Mouse (Mus musculus) forebrain, postnatal 0 days (tissue): ENCODE results near the gene Ly6g5c. TPM values are rescaled to one million over a fixed set of nuclear protein-coding genes. Genes with fewer than 3 reads are reported as not detected.

ENCODE experiments used
- ATAC-seq: fragments of 200-750 bp; cut with Nextera tagmentation; 2 replicates; pipeline ENCODE4 v1.8.0; 2017; ENCODE audit warnings: mild to moderate bottlenecking, moderate library complexity
- DNase-seq: peaks from one replicate; pipeline ENCODE4 v3.0.0-alpha.2; 2015
- H3K27ac ChIP-seq: fragments of 300-500 bp; sonication (generic); 2 replicates; pipeline ENCODE4 v1.5.1; 2014; ENCODE audit warnings: low read depth, mild to moderate bottlenecking, antibody characterized with exemption, low read length, moderate library complexity, mixed read lengths
- H3K27me3 ChIP-seq: fragments of 300-500 bp; sonication (generic); 2 replicates; pipeline ENCODE4 v1.6.1; 2014; ENCODE audit warnings: mild to moderate bottlenecking, low read length, mixed read lengths; ENCODE audit not compliant: insufficient read depth
- H3K36me3 ChIP-seq: fragments of 300-500 bp; sonication (generic); 2 replicates; pipeline ENCODE4 v1.6.1; 2014; ENCODE audit warnings: mild to moderate bottlenecking, moderate library complexity; ENCODE audit not compliant: insufficient read depth
- H3K4me1 ChIP-seq: fragments of 300-500 bp; sonication (generic); 2 replicates; pipeline ENCODE4 v1.6.1; 2014; ENCODE audit warnings: antibody characterized with exemption; ENCODE audit not compliant: insufficient read depth
- H3K4me2 ChIP-seq: fragments of 300-500 bp; sonication (generic); 2 replicates; pipeline ENCODE4 v1.6.1; 2014; ENCODE audit warnings: low read depth, mild to moderate bottlenecking, moderate library complexity
- H3K4me3 ChIP-seq: fragments of 300-500 bp; sonication (generic); 2 replicates; pipeline ENCODE4 v1.5.1; 2014; ENCODE audit warnings: low read depth, low read length, mixed read lengths
- H3K9ac ChIP-seq: fragments of 300-500 bp; sonication (generic); 2 replicates; pipeline ENCODE4 v1.6.1; 2014; ENCODE audit warnings: mild to moderate bottlenecking
- H3K9me3 ChIP-seq: fragments of 300-500 bp; sonication (generic); 2 replicates; pipeline ENCODE4 v1.6.1; 2016; ENCODE audit warnings: low read length
- CTCF ChIP-seq: sonication (generic); IDR thresholded peaks from 2 replicates; pipeline ENCODE4 v1.5.1; 2016; ENCODE audit warnings: antibody characterized with exemption, control low read depth, low read depth
- WGBS: fragments of 180-500 bp; shearing (Covaris S2); extraction: QIAGEN DNeasy Blood & Tissue Kit; methylation state at CpG from one replicate; pipeline ENCODE4 v1.1.7; 2014; 5-methylcytosine and 5-hydroxymethylcytosine counted together
- polyA plus RNA-seq: library from polyadenylated mRNA; unstranded; fragments of >200 nt; fragmentation: Nextera tagmentation; extraction: Ambion mirVana; gene quantifications from 2 replicates; pipeline ENCODE4 v1.2.1, GENCODE M21; 2015
- total RNA-seq: library from RNA; depleted of rRNA; stranded (reverse); fragments of >200 nt; gene quantifications from 2 replicates; pipeline ENCODE4 v1.2.3, GENCODE M21; 2014

The Ly6g5c gene
- total and polyA plus RNA-seq, 2 experiments from 2014 or later: not detected

GRCm38 (mm10) chr17:35101161-35101560 is 6.9 kb upstream of the Ly6g5c start:
- ATAC-seq: no peak
- 95% methylated on average over 11 of the region's 11 CpGs for WGBS
- Histone ChIP-seq H3K27ac (no peak overlapping the region), H3K4me3 (no peak overlapping the region), H3K4me2 (no peak overlapping the region), H3K27me3 (no peaks in the 10 kb centered on the region), H3K4me1 (no peaks in the 10 kb centered on the region), H3K9me3 (no peaks in the 10 kb centered on the region), H3K9ac (no peak overlapping the region), H3K36me3 (peaks cover 73% of the 10 kb centered on the region)
- TF ChIP-seq CTCF: no peak
- no peak for DNase-seq

GRCm38 (mm10) chr17:35102299-35102698 is 5.8 kb upstream of the Ly6g5c start:
- Histone ChIP-seq H3K9me3 (no peaks in the 10 kb centered on the region), H3K27ac (no peak overlapping the region), H3K36me3 (peaks cover 62% of the 10 kb centered on the region), H3K27me3 (no peaks in the 10 kb centered on the region), H3K9ac (no peak overlapping the region), H3K4me1 (no peaks in the 10 kb centered on the region), H3K4me3 (no peak overlapping the region), H3K4me2 (no peak overlapping the region)
- no peak for TF ChIP-seq CTCF
- DNase-seq (no peak), ATAC-seq (no peak)
- 76% methylated on average over 8 of the region's 8 CpGs for WGBS

GRCm38 (mm10) chr17:35103221-35103690 is 4.8 kb upstream of the Ly6g5c start:
- H3K4me3 ChIP-seq: no peak overlapping the region
- peaks cover 55% of the 10 kb centered on the region for H3K36me3 ChIP-seq
- no peak overlapping the region for H3K27ac ChIP-seq
- TF ChIP-seq CTCF: no peak
- no peak overlapping the region for H3K9ac ChIP-seq
- WGBS: 74% methylated on average over 6 of the region's 6 CpGs
- H3K4me2 ChIP-seq: no peak overlapping the region
- H3K9me3 ChIP-seq: no peaks in the 10 kb centered on the region
- H3K27me3 ChIP-seq: no peaks in the 10 kb centered on the region
- ATAC-seq (no peak), DNase-seq (no peak)
- no peaks in the 10 kb centered on the region for H3K4me1 ChIP-seq

GRCm38 (mm10) chr17:35104079-35104478 is 4.0 kb upstream of the Ly6g5c start:
- no peaks in the 10 kb centered on the region for H3K27me3 ChIP-seq
- WGBS: 96% methylated on average over 7 of the region's 7 CpGs

GRCm38 (mm10) chr17:35104754-35105153 is 3.3 kb upstream of the Ly6g5c start:
- Histone ChIP-seq H3K4me3 (no peak overlapping the region), H3K36me3 (peaks cover 40% of the 10 kb centered on the region), H3K9ac (no peak overlapping the region), H3K4me1 (no peaks in the 10 kb centered on the region), H3K27ac (no peak overlapping the region), H3K9me3 (no peaks in the 10 kb centered on the region), H3K27me3 (no peaks in the 10 kb centered on the region), H3K4me2 (no peak overlapping the region)
- DNase-seq: no peak
- WGBS: 78% methylated on average over 6 of the region's 6 CpGs
- ATAC-seq: no peak
- no peak for TF ChIP-seq CTCF

More at GRCm38 (mm10) chr17:35104079-35104478, 4.0 kb upstream of the Ly6g5c start:
- Histone ChIP-seq H3K9ac (no peak overlapping the region), H3K27ac (no peak overlapping the region), H3K4me2 (no peak overlapping the region), H3K36me3 (peaks cover 47% of the 10 kb centered on the region), H3K9me3 (no peaks in the 10 kb centered on the region), H3K4me3 (no peak overlapping the region), H3K4me1 (no peaks in the 10 kb centered on the region)
- no peak for TF ChIP-seq CTCF
- no peak for ATAC-seq
- DNase-seq: no peak

- Histone ChIP-seq H3K4me1 (no peaks in the 10 kb centered on the region), H3K4me2 (peak overlapping the region; percentile 24; the same call in 1 of the 2 replicates), H3K9ac (no peak overlapping the region), H3K4me3 (no peak overlapping the region), H3K27me3 (no peaks in the 10 kb centered on the region), H3K9me3 (no peaks in the 10 kb centered on the region), H3K36me3 (peaks cover 29% of the 10 kb centered on the region), H3K27ac (no peak overlapping the region)
- ATAC-seq: peak; percentile 46; the same call in 1 of the 2 replicates
- peak; percentile 66 for TF ChIP-seq CTCF
- 21% methylated on average over 13 of the region's 13 CpGs for WGBS
- peak; percentile 28 for DNase-seq
Measured at GRCm38 (mm10) chr17:35105740-35106389, 2.2 kb upstream of the Ly6g5c start.

GRCm38 (mm10) chr17:35106522-35106921 is 1.6 kb upstream of the Ly6g5c start:
- 63% methylated on average over 3 of the region's 3 CpGs for WGBS
- H3K9ac ChIP-seq: no peak overlapping the region
- no peaks in the 10 kb centered on the region for H3K27me3 ChIP-seq
- TF ChIP-seq CTCF: peak; percentile 55
- no peaks in the 10 kb centered on the region for H3K9me3 ChIP-seq
- DNase-seq: peak; percentile 19
- no peak overlapping the region for H3K4me2 ChIP-seq
- H3K4me1 ChIP-seq: no peaks in the 10 kb centered on the region
- H3K27ac ChIP-seq: no peak overlapping the region
- no peak for ATAC-seq
- H3K4me3 ChIP-seq: no peak overlapping the region
- H3K36me3 ChIP-seq: peaks cover 22% of the 10 kb centered on the region
